Mouse (Mus musculus) fibroblast of lung, adult 2 months (primary cell): ENCODE measurements around the gene Tspo2.

Source experiments
- DNase-seq: peaks from one replicate; pipeline ENCODE4 v3.0.0-alpha.2; 2011; ENCODE audit warnings: low read depth

Gene Tspo2

DNA sequence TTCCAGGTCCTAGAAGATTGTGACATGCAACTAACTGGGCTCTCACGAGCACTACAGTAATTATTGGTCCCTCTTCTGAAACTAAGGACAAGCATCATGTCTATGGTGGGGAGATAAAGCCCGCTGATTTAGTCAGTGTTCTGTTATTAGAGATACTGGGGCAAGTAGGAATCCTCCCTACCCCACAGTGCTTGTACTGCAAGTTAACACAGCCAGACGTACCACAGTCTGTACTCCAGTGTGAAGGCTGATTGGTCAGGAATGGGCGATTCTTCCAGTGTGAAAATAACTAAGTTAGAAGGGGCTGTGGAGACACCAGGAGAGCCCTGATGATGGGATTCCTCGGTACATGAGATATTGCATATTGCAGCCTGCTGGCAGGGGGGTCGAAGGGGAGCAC is 33.8 kb downstream of the Tspo2 start:
- DNase-seq = no peak

DNA sequence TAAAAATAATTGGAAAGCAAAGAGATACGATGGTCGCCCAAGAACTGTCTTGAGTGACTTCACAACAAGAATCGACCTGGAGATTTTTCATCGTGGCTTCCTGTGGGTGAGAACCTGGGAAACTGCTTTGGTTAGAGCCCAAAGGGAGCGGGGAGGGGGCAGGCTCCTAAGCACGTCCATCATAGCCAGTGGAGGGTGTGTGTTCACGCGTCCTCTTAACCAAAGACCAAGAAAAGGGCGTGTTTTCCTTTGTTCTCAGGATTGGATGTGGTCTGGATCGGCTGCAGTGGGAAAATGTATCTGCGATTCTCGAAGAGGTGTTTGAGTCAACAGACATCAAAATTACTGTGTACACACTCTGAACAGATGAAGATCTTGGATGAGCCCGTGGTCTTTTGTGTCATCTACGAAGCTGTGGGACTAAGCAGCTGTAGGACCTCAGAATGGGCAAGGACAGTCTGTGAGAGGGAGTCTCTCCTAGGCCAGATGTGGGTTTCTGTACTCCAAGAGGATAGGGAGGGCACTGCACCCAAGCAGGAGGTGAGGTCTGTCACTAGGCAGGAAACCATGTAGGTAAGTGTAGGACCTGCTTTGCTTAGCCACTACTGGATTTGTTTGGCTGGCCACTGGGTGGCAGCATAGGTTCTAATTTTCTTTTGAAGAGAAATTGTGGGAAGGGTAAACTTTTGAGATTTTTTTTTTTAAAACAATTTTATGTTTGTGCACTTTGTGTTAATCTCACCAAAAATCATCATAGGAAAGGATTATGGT is 34.7 kb downstream of the Tspo2 start:
- DNase-seq = no peak

DNA sequence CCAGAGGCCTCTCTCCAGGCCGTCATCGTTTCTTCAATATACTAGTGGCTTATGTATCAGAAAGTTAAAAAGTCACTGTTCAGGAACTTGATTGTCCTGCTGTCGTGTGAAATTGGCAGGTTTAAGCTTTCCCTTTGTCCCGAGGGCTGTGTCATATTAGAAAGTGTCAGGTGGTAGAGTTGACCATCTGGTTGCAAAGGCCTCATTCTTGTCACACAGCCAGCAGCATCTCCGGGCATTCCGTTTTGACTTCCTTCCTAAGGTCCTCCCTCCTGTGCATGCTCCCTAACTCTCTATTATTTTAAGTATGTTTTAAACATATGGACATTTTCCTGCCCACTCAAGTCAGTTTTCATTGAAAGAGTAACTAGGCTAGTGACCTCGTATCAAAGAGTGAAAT is 35.3 kb downstream of the Tspo2 start:
- DNase-seq = no peak

DNA sequence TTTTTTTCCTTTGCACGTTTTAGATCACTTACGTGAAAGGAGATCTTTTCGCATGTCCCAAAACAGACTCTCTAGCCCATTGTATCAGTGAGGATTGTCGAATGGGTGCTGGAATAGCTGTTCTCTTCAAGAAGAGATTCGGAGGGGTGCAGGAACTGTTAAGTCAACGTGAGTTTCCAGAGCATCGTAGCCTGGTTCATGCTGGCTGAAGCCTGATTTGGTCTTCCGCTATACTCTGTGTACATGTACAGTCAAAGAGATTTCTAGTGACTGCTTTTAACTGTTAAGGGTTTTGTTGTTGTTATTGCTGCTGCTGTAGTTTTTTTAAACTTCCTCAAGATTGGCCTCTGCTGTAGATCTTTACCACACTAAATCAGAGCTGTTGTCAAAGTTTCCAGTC is 40.1 kb downstream of the Tspo2 start:
- DNase-seq = no peak

DNA sequence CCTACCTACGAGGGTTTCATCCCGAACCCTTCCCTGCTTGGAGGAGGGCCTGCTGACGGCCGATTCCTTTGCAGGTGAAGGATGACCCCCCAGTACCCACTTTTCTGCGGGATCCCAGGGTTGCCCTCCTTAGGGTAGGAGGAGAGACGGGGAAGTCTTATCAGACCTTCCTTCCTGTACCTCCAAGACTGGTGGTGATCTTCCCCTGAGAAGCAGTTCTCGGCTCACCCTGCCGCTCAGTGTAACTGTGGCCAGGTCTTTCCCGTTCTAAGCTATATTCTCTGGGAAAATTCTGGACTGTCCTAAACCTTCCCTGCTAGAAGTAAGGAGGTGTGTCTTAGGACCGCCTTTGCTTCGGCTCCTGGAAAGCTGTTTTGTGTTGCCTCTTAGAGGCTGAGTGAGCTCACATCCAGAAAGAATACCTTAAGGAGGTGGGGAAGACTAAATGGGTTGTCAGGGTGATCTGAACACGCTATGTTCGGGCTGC is 41.0 kb downstream of the Tspo2 start:
- no peak for DNase-seq

DNA sequence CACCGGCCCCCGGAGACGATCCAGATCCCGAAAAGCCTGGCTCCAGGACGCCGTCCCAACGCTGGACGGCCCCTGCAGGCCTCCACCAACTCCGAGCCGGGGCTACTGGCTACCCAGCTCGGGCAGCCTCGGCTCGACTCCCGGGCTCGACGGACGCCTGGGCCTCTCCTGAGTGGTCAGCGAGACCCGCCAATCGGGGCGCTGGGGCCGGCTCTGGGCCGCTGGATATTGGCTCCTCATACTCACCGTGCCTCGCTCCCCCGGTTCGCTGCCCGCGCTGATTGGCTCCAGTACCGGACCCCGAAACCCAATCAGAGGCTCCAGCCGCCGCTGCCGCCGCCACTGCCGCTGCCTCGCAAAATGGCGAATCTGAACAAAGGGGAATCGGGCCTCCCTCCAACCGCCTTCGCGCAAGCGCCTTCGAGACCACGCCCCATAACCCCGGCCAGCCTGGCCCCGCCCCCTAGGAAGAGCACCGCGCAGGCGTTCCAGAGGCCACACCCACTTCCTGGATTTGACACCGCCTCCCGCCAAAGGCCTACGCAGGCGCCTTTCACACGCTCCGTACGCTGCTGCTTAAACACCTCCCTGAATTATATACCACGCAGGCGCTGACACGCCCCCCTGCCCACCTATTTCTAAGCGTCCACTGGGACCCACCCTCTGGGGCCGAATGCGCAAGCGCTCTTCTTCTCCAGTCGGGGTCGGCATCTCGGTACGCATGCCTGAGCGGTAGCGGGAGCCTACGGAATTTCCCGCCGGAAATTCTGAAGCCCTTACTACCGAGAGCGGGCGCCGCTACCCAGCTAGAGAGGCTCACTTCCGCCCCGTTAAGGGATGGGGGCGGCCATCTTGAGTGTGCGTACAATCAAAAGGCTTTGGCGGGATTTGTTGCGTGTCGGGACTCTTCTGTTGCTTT is 41.7 kb downstream of the Tspo2 start, which contains the start of the genes Nfya and Oard1:
Nfya (minus strand) TSS at position 527 of the 919 bp plus-strand sequence.
Oard1 (plus strand) TSS at position 635 of the 919 bp plus-strand sequence.
- peak; percentile 99 for DNase-seq

DNA sequence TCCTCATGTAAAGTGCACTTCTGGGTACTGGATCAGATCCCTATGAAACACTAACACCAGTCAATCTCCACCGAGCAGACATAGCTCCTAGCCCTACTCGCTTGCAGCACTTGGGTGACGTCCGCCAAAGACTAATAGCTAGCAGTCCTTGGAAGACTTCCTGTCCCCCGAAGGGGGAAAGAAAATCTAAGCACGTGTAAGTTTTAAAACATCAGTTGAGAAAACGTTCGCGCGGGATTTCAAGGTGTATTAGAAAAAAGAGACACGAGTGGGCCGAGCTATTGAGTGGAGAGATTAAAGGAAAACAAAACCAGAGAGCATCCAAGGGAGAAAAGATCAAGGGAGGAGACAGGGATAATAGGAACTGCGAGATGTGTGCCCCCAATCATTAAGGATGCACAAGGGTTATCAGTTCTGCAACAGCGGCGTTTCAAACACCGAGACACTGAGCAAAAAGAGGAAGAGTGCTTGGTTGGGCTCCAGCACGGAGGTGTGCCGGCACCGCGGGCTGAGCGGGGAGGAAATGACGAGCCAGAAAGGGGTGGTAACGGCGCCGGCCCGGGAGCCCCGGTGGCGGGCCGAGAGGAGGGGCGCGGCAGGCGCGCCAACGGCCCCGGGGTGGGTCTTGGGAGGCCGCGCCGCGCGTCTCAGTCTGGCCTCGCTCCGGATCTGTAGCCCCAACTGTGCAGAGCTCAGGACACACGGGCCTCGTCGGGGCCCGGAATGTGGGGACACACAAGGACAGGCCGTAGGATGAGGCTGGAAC is 42.6 kb downstream of the Tspo2 start:
- no peak for DNase-seq

DNA sequence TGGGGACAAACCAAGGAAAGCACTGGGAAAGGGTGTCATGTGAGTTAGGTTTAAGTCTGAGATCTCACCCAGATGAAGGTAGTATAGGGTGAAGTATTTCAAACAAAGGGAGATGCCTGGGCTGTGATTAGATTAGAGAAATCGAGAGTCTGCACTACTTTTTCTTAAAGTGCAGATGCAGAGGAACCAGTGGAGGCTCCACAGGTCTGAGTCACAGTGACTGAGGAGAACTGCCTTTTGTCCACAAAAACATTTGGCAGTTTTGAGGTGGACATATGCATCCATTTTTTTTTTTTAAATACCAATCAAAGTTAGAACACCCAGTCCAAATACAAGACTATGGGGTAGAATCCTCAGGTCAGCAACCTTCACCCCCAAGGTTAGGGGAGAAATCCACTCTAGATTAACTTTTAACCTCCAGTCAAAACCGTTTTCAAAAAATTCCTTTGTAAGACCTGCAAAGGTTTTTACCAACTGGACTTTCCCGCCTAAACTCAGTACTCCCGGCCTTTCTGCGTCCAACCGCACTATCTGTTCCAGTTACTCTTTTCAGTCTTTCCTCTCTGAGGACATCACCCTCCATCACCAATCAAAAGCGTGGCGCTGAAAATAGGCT is 43.3 kb downstream of the Tspo2 start:
- DNase-seq = no peak

DNA sequence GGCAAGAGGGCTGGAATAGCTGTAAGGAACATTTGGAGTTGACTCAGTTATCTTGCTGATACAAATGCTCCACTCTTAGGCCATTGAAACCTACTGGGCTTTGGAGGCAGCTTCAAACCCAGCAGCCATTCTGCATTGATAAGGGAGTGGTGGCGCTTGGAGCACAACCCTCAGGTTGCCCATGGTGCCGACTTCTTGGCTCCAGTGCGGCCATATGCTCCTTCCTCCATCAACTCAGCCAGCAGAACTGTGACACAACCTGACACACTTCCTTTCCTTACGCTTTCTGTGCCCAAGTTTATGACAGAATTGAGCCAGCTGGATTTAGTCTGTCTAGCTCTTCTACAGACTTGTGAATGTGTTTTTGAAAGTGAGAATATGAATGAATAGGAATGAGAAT is 44.2 kb downstream of the Tspo2 start:
- DNase-seq = no peak

DNA sequence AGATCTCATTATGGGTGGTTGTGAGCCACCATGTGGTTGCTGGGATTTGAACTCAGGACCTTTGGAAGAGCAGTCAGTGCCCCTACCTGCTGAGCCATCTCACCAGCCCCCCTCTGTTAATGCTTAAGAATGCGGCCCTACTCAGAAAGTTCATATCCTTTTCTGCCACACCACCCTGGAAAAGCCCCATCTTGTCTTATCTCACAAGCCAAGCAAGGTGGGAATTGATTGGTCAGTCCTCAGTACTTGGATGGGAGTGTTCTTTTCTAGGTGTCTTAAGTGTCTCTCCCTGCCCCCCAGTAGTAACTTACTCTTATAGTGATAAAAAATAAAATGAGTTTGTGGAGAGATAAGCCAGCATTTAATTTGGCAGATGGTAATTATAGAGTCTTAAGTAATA is 46.6 kb downstream of the Tspo2 start:
- DNase-seq = no peak

DNA sequence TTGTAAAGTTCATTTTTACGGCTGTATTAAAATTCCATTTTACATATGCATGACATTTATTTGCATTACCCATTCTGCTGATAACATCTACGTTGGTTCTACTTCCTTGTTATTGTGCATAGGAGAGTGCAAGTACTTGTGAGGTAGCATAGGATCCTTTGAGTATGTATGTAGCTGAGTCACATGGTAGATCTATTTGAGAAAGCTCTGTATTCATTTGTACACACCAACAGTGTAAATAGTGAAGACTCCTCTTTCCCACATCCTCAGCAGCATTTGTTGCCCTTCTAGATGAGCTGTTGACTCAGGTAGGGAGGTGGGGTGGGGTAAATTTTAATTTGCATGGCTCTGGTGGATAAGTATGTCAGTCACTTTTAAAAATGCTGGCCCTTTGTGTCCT is 47.5 kb downstream of the Tspo2 start:
- DNase-seq = no peak

DNA sequence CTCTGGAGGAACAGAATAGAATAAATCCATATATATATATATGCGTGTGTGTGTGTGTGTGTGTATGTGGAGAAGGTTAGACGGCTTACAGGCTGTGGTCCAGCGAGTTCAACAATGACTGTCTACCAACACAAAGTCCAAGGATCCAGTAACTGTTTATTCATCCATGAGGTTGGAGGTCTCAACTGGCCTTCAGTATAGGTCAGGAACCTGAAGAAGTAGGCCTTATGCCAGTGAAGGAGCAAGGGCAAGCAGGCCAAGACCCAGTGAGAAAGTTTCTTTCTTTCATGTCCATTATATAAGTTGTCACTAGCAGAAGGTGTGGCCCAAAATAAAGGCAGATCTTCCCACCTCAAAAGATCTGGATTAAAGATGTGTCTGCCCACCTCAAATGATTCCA is 48.6 kb downstream of the Tspo2 start:
- DNase-seq = no peak

DNA sequence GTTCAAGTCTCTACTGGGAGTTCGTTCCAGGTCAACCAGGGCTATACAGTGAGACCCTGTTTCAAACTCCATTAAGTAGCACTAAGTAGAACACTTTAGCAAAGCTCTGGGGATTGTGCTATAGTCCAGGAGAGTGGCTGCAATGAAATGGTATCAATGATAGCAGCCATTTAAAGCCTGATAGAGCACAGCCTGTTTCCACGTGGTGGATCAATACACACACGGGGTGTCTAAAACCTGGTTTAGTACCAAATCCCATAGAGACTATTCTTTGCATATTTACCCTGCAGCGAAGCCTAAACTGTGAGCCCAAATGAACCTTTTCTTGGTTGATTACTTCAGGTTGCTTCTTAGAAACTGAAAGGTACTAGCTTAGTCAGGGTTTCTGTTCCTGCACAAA is 49.6 kb downstream of the Tspo2 start:
- no peak for DNase-seq
